Mouse (Mus musculus): ENCODE data around the gene Siva1. TPM values are rescaled to one million over a fixed set of nuclear protein-coding genes. Genes with fewer than 3 reads are reported as not detected.
A peak's percentile ranks its signal among the peaks of the same experiment; 100 is the strongest.

Gene Siva1
- polyA plus RNA-seq, 1 experiment from 2014 or later: 281 TPM

DNA sequence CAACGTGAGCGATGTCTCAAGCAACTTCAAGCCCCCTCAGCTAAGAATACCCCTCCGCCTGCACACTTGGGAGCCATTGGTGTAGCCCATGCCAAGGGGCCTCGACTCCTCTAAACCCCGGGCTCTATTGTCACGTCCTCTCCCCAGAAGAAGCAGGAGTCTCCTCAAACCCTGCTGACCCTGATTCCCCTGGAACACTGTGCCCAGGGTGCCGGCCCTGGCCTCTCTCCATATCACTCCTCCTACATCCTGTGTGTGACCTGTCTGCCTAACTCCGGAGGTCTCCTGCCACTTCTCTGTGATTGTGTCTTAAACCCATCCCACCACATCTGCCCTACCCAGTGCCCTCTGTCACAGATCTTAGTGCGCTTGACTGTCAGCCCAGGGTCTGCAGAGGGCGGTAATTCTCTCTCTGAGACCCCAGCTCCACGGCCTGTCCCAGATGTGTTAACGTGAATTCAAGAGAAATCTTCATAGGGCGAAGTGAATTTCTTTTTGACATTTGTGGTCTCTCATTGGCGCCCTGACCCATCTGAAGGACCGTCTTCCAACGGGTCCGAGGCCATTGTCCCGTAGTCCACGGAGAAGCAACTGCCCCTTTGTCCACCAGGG lies 33.6 kb downstream of the Siva1 start:
- DNase-seq (ENCODE audit: low spot score): no peak
- Histone ChIP-seq H3K27ac (peak overlapping the region; percentile 90), H3K9me3 (no peaks in the 10 kb centered on the region), H3K4me3 (peak overlapping the region; percentile 75), H3K4me1 (replicated peaks) (peaks cover 61% of the 10 kb centered on the region), H3K36me3 (peaks cover 22% of the 10 kb centered on the region), H3K27me3 (ENCODE audit: insufficient read depth, poor library complexity, severe bottlenecking) (peaks cover 70% of the 10 kb centered on the region)
- 16% methylated on average over 19 of the region's 19 CpGs for WGBS

DNA sequence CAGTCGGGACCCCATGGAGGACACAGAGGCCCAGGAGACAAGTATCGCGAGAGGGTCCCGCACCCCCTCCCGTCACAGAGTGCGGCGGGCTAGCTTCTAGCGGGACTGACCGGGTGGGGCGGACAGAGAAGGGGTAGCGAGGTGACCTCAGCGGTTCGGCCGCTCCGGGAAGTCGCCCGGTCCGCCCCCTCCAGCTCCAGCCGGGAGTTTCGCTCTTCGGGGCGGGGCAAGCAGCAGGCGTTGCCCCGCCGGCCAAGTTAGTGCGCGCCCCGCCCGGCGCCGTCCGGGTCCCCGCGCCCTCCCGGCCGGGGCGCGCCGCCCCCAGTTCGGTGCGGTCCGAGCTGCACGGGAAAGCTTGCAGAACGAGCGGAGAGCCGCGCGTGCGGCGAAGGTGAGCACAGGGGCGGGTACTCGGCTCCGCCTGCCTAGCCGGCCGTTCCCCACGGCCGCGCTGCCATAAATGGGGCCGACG lies 34.1 kb downstream of the Siva1 start, which contains the start of gene Zbtb42:
Gene Zbtb42 (plus strand): TSS at position 274 of the 472 bp plus-strand sequence.
- peaks cover 22% of the 10 kb centered on the region for H3K36me3 ChIP-seq
- peak within 1 kb of the TSS; percentile 90 for H3K27ac ChIP-seq
- DNase-seq (ENCODE audit: low spot score): peak; percentile 87
- H3K4me1 ChIP-seq (replicated peaks): peaks cover 61% of the 10 kb centered on the region
- under 1% methylated on average over 59 of the region's 60 CpGs for WGBS
- H3K9me3 ChIP-seq: no peaks in the 10 kb centered on the region
- H3K4me3 ChIP-seq: peak within 1 kb of the TSS; percentile 75
- H3K27me3 ChIP-seq (ENCODE audit: insufficient read depth, poor library complexity, severe bottlenecking): peaks cover 75% of the 10 kb centered on the region

DNA sequence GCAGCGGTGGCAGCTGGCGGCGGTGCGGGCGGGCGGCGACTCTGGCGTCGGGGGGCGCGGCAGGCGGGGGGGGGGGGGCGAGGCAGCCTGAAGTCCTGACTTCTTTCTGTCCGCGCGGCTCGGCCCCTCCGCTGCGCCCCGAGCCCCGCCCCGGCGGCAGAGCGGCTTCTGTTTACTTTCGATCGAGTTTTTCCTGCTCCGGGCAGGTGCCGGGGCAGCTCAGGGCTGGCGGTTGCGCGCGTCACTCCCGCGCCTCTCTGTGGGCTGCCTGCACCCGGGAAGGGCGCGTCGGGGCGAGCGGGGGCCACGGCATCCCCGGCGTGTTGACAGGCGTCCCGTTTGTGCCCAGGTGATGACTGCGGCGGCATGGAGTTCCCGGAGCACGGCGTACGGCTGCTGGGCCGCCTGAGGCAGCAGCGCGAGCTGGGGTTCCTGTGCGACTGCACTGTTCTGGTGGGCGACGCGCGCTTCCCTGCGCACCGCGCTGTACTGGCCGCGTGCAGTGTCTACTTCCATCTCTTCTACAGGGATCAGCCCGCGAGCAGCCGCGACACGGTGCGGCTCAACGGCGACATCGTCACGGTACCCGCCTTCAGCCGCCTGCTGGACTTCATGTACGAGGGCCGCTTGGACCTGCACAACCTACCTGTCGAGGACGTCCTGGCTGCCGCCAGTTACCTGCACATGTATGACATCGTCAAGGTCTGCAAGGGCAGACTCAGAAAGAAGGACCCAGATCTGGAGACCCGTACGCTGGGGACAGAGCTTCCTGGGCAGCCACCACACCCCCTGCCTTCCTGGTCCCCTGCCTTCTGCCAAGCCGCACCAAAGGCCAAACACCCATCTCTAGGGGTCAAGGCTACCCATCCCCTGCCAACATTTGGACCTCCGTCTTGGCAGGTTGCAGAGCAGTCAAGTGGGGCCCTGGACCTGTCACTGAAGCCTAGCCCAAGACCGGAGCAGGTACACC lies 34.8 kb downstream of the Siva1 start:
- DNase-seq (ENCODE audit: low spot score): peak; percentile 59
- Histone ChIP-seq H3K36me3 (peaks cover 22% of the 10 kb centered on the region), H3K4me3 (peak overlapping the region; percentile 75), H3K27me3 (ENCODE audit: insufficient read depth, poor library complexity, severe bottlenecking) (peaks cover 79% of the 10 kb centered on the region), H3K27ac (peak overlapping the region; percentile 90), H3K4me1 (replicated peaks) (peaks cover 62% of the 10 kb centered on the region), H3K9me3 (no peaks in the 10 kb centered on the region)
- WGBS: 3% methylated on average over 81 of the region's 87 CpGs

DNA sequence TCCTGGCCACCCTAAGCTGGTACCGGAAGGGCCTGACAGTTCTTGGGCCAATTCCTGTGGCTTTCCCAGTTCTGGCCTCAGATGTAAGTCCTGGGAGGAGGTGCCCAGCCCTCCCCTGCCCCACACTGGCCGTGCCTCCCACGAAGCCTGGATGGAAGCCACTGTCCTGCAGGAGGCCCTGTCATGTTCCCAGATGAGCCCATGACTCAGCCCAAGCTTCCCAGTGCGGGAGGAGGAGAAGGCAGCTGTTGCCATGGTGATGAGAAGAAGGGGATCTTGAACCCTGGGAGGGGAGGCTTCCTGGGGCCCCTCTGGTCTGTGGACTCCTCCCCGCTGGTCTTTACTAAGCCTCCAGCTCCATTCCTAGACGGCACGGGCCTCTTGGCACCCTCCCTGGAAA lies 38.9 kb downstream of the Siva1 start:
- peaks cover 37% of the 10 kb centered on the region for H3K36me3 ChIP-seq
- no peak overlapping the region for H3K27ac ChIP-seq
- peaks cover 57% of the 10 kb centered on the region for H3K27me3 ChIP-seq (ENCODE audit: insufficient read depth, poor library complexity, severe bottlenecking)

DNA sequence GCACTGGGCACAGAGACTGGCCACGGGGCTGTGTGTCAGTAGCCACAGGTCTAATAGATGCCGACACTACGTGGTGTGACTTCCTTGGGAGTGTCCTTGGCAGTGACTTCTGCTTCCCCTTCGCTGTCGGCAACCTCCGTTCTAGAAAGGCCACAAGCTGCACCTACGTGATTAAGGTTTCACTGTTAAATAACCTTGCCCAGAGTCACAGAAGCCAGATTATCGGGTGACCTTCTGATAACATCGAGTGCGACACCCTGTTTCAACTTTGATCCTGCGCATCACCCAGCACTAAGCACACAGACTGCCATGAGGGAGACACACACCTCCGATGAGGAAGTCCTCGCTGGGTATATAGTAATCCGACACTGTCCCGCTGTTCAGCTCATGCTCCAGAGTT lies 44.0 kb downstream of the Siva1 start:
- Histone ChIP-seq H3K4me1 (replicated peaks) (peaks cover 21% of the 10 kb centered on the region), H3K36me3 (peaks cover 15% of the 10 kb centered on the region), H3K27me3 (ENCODE audit: insufficient read depth, poor library complexity, severe bottlenecking) (peaks cover 5% of the 10 kb centered on the region; the same call in 1 of the 2 replicates), H3K27ac (no peak overlapping the region), H3K4me3 (no peak overlapping the region), H3K9me3 (0 out of 2 replicates have a peak, but pooled peaks cover 4% of the 10 kb centered on the region)
- 78% methylated on average over 15 of the region's 15 CpGs for WGBS
- DNase-seq (ENCODE audit: low spot score): no peak

More for the DNA sequence above, 38.9 kb downstream of the Siva1 start:
- no peak for DNase-seq (ENCODE audit: low spot score)
- Histone ChIP-seq H3K4me3 (no peak overlapping the region), H3K9me3 (0 out of 2 replicates have a peak, but pooled peaks cover 4% of the 10 kb centered on the region), H3K4me1 (replicated peaks) (peaks cover 34% of the 10 kb centered on the region)
- WGBS: 53% methylated on average over 7 of the region's 7 CpGs

DNA sequence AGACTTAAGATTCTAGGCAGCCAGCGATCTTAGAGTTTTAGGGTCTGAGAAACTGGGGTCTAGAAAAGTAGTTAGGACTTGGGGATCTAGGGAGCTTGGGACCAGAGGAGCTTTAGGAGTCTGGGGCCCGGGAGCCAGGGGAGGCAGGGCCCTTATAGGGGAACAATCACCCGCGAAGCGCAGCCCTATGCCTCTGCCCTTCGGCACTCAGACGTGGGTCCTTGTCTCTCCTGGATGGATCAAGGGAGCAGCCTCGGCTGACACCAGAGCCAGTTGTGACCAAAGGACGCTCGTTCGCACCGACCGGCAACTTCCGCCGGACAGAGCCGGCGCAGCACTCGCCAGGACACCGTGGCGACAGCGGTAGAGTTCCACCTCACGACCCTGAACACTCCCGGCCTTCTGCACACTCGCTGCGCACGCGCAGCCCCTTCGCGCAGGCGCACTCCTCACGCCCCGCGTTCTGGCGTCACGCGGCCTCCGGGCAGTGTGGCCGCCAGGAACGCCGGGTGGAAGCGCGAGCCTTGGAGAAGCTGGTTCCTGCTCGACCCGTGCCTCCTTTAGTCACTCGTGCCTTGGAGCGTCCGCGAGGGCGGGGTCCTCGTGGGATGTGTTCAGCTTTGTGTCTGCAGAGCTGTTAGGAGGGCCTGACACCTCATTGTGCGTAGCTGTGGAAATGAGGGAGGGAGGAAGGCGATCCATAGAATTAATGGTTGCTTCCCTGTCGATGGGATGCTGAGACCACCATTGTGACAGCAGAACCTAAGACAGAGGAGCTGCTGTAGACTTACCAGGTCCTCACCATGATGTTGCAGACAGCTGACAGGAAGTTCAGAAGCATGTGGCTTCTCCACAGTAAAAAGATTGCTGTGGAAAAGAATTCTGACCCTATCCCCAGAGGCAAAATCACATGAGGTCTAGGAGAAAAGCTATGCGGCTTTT lies 49.0 kb downstream of the Siva1 start:
- Histone ChIP-seq H3K4me1 (replicated peaks) (peaks cover 30% of the 10 kb centered on the region), H3K27ac (peak overlapping the region; percentile 95), H3K4me3 (peak overlapping the region; percentile 70), H3K9me3 (no peaks in the 10 kb centered on the region), H3K27me3 (ENCODE audit: insufficient read depth, poor library complexity, severe bottlenecking) (peaks cover 19% of the 10 kb centered on the region), H3K36me3 (no peaks in the 10 kb centered on the region)
- WGBS: 4% methylated on average over 54 of the region's 54 CpGs
- peak; percentile 95 for DNase-seq (ENCODE audit: low spot score)

DNA sequence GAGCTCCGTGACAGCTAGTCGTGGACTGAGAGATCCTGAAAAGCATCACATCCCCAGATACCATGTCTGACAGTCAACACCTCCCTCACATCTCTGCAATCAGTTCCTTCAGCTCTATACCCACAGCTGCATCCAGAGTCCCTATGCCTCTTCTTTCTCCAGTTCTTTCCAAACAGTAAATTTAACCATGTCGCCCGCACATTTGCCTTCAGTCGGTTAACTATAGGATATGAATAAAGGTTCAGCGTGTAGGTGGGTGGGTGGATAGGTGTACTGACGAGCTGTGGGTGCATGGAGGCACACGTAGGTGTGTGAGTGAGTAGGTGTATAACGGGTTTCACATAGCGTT lies 49.6 kb downstream of the Siva1 start:
- no peaks in the 10 kb centered on the region for H3K9me3 ChIP-seq
- H3K27ac ChIP-seq: peak overlapping the region; percentile 95
- peak overlapping the region; percentile 70 for H3K4me3 ChIP-seq
- H3K36me3 ChIP-seq: no peaks in the 10 kb centered on the region
- H3K27me3 ChIP-seq (ENCODE audit: insufficient read depth, poor library complexity, severe bottlenecking): peaks cover 23% of the 10 kb centered on the region
- peaks cover 32% of the 10 kb centered on the region for H3K4me1 ChIP-seq (replicated peaks)
- no peak for DNase-seq (ENCODE audit: low spot score)
- whole genome bisulfite sequencing: 86% methylated on average over 10 of the region's 10 CpGs

DNA sequence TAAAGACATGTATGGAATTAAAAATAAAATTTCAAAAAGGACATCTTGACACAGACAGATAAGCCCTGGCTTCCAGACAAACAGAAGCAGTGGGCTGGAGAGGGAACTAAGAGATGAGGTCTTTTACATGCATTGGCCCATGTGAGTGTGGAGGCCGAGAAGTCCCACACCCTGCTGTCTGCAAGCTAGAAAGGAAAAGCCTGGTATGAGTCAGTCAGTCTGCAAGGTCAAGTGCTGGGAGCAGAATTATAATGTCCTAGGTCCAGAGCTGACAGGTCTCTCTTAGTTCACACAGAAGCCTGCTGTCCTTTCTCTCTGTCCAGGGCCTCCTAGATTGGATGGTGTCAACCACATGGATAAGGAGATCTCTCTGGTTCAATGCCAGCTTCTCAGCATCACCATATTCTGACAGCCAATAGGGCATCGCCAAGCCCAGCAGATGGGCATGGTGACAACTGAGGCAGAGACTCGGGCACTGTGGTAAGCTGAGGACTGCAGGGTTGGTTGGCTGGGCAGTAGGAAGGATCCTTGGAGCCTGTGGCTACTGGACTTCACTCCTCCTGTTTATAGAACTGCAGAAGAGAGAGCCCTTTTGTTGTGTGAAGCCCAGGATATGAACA lies 52.4 kb downstream of the Siva1 start:
- DNase-seq (ENCODE audit: low spot score): no peak
- Histone ChIP-seq H3K4me1 (replicated peaks) (peaks cover 39% of the 10 kb centered on the region), H3K27ac (no peak overlapping the region), H3K27me3 (ENCODE audit: insufficient read depth, poor library complexity, severe bottlenecking) (peaks cover 51% of the 10 kb centered on the region), H3K9me3 (no peaks in the 10 kb centered on the region), H3K4me3 (no peak overlapping the region), H3K36me3 (no peaks in the 10 kb centered on the region)
- WGBS: 90% methylated on average over 3 of the region's 3 CpGs

Other genes starting within 250 kb of the Siva1 start
- gene A530016L24Rik, start 155.2 kb upstream of the Siva1 start, polyA plus RNA-seq (2016; fragmentation: Nextera tagmentation; extraction: Ambion mirVana): not detected in 2 replicates
- gene Tmem179, start 127.9 kb upstream of the Siva1 start, polyA plus RNA-seq (2016; fragmentation: Nextera tagmentation; extraction: Ambion mirVana): 2.9 and 7.2 TPM in 2 replicates
- gene Inf2, start 55.9 kb upstream of the Siva1 start, polyA plus RNA-seq (2016; fragmentation: Nextera tagmentation; extraction: Ambion mirVana): 1.5 and 1.8 TPM in 2 replicates
- 3.7 and 5.5 TPM in 2 replicates for gene Adssl1, start 24.6 kb upstream of the Siva1 start, polyA plus RNA-seq (2016; fragmentation: Nextera tagmentation; extraction: Ambion mirVana)
- 50.9 and 56.8 TPM in 2 replicates for gene Akt1, start 30.2 kb downstream of the Siva1 start, polyA plus RNA-seq (2016; fragmentation: Nextera tagmentation; extraction: Ambion mirVana)
- gene Zbtb42, start 34.1 kb downstream of the Siva1 start, polyA plus RNA-seq (2016; fragmentation: Nextera tagmentation; extraction: Ambion mirVana): 7.1 and 10.9 TPM in 2 replicates
- 6.7 and 8.7 TPM in 2 replicates for gene Cep170b, start 75.8 kb downstream of the Siva1 start, polyA plus RNA-seq (2016; fragmentation: Nextera tagmentation; extraction: Ambion mirVana)
- 5.2 and 5.7 TPM in 2 replicates for gene Pld4, start 116.0 kb downstream of the Siva1 start, polyA plus RNA-seq (2016; fragmentation: Nextera tagmentation; extraction: Ambion mirVana)
- gene Ahnak2, start 158.0 kb downstream of the Siva1 start, polyA plus RNA-seq (2016; fragmentation: Nextera tagmentation; extraction: Ambion mirVana): 0.16 and 0.37 TPM in 2 replicates
- gene Clba1, start 164.3 kb downstream of the Siva1 start, polyA plus RNA-seq (2016; fragmentation: Nextera tagmentation; extraction: Ambion mirVana): 15.5 and 17.2 TPM in 2 replicates
- 176 and 179 TPM in 2 replicates for gene Cdca4, start 184.7 kb downstream of the Siva1 start, polyA plus RNA-seq (2016; fragmentation: Nextera tagmentation; extraction: Ambion mirVana)
- 0.06 and 0.08 TPM in 2 replicates for gene Gpr132, start 223.5 kb downstream of the Siva1 start, polyA plus RNA-seq (2016; fragmentation: Nextera tagmentation; extraction: Ambion mirVana)